Mouse (Mus musculus) megakaryocyte progenitor cell, adult 5-6 weeks (primary cell): ENCODE results near the gene Mrpl39. TPM values are rescaled to one million over a fixed set of nuclear protein-coding genes. Genes with fewer than 3 reads are reported as not detected.
A peak's percentile ranks its signal among the peaks of the same experiment; 100 is the strongest.

Experiments used
- ATAC-seq: replicated peaks from 2 replicates; pipeline ENCODE4 v1.8.0; 2016; ENCODE audit warnings: mild to moderate bottlenecking, moderate TSS enrichment, inconsistent platforms; ENCODE audit not compliant: poor library complexity
- total RNA-seq, 2 experiments: library from RNA; stranded (forward) in 1 of 2; stranded (reverse) in 1 of 2; fragments of 157-497, 149-512 nt in 1 of 2; fragments of 200-1000 nt in 1 of 2; gene quantifications; 2 replicates each; pipeline versions ENCODE4 v1.2.3 to v1.2.4; 2015 to 2017

Mrpl39 gene
- total RNA-seq, 2 experiments from 2014 or later = 44.9 to 64.1 TPM

DNA sequence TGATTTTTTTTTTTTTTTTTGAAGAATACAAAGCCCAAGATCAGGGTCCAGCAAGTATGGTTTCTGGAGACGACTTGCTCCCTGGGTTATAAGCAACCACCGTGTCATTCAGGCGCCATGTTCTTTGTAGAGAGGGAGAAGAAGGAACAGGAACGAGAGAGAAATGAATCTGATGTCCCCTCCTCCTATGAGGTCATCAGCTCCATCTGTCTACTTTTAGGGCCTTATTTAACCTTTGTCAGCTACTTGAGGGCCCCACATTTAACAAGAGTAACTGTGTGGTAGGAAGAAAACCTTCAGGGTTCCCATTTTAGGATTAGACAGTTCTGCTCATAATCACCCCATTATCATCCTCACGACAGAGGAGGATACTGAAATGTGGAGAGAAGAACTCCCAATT, 34.5 kb downstream of the Mrpl39 start:
- ATAC-seq = no peak

DNA sequence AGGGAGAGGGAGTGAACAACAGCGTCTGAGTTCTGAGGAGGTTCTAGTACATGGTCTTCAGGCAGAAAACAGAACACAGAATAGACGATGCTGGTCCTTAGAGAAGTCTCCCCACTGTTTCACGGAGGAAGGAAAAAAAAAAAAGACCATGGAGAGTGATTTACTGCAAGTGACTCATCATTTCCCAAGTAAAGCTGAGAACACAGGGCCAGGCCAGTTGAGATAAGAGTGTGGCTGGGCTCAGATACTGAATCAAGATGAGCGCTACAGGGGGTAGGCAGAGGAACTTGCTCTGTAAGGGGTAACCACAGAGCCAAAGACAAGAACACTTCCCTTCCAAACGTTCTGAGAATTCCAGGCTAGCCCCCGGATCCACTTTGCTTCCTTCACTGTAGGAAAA, 36.8 kb downstream of the Mrpl39 start:
- ATAC-seq = peak; percentile 80

DNA sequence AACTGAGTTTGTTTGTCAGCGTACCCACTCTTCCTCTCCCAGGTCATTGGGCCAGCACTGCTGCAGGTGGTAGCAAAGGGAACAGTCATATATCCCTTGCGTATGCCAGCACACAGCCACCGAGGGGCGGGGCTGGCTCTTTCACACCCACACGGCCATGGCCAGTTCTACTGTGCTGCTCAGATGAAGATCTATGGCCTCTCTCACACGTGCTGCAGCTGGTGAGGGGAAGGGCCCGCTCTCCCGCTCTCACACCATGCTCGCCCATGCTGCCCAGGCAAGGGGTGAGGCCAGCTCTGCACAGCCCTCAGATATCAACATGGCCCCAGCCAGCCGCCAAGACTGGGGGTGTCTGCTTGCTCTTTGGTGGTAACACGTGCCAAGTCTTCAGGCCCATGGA, 39.4 kb downstream of the Mrpl39 start:
- no peak for ATAC-seq

- ATAC-seq = no peak
Observed at GRCm38 (mm10) chr16:84681991-84682390, 53.6 kb downstream of the Mrpl39 start.

- no peak for ATAC-seq
Observed at GRCm38 (mm10) chr16:84680760-84681159, 54.8 kb downstream of the Mrpl39 start.

DNA sequence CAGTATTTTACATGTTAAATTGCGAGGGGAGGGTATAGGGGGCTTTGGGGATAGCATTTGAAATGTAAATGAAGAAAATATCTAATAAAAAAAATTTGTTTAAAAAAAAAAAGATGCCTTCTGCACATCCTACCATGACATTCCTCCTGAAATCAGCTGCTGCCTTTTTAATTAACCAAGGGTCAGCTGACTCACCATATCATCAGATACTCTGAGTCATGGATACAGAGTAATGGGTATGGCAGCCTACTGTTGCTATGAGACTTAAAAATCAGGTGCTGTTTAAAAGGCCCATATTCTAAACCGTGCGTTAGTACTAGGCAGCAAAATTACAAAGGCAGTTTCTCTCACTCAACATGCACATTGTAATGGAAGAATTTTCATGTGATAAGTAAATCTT, 58.2 kb downstream of the Mrpl39 start:
- no peak for ATAC-seq

Other genes starting within 250 kb of the Mrpl39 start
- not detected in 2 replicates for gene A730009L09Rik, start 220.6 kb downstream of the Mrpl39 start, total RNA-seq (2015)
- gene A730009L09Rik, start 220.6 kb downstream of the Mrpl39 start, total RNA-seq (2017) = not detected in 2 replicates
- 0.17 TPM in 1 of 2 replicates, not detected in the other for gene Jam2, start 38.4 kb upstream of the Mrpl39 start, total RNA-seq (2015)
- 0.88 TPM in 1 of 2 replicates, not detected in the other for gene Jam2, start 38.4 kb upstream of the Mrpl39 start, total RNA-seq (2017)
- 63.9 and 78.2 TPM in 2 replicates for gene Gabpa, start 99.2 kb upstream of the Mrpl39 start, total RNA-seq (2015)
- 65.1 and 81.3 TPM in 2 replicates for gene Gabpa, start 99.2 kb upstream of the Mrpl39 start, total RNA-seq (2017)
- 461 and 468 TPM in 2 replicates for gene Atp5j, start 99.9 kb upstream of the Mrpl39 start, total RNA-seq (2015)
- 318 and 331 TPM in 2 replicates for gene Atp5j, start 99.9 kb upstream of the Mrpl39 start, total RNA-seq (2017)